Mouse (Mus musculus) inflammation-experienced regulatory T-cells, adult 6 months (primary cell): ENCODE data around the gene Olfr339. TPM values are rescaled to one million over a fixed set of nuclear protein-coding genes. Genes with fewer than 3 reads are reported as not detected.
"Not testable (repeated sequence)": the region's sequence is repeated elsewhere in the genome, so short reads cannot be mapped to it uniquely, and the experiment has no call there.

Experiments used
- ATAC-seq: one replicate; pipeline ENCODE4 v1.8.0; 2017
- polyA plus RNA-seq, 3 experiments: library from polyadenylated mRNA; unstranded; fragments of 100-300 nt; shearing (Covaris generic); gene quantifications; one replicate each; pipeline ENCODE4 v1.2.1; 2017

Olfr339 gene
- polyA plus RNA-seq: not detected

GRCm38 (mm10) chr2:36418647-36419046, at the start of gene Olfr339:
Gene Olfr339 (plus strand): TSS chr2:36418947.
- ATAC-seq: no peak

GRCm38 (mm10) chr2:36373219-36373618, 45.5 kb upstream of the Olfr339 start, which contains the start of gene Olfr338:
Gene Olfr338 (plus strand): TSS chr2:36373519.
- ATAC-seq: no peak

GRCm38 (mm10) chr2:36415174-36415573, 3.6 kb upstream of the Olfr339 start:
- not testable (repeated sequence) for ATAC-seq

- ATAC-seq: not testable (repeated sequence)
Observed at GRCm38 (mm10) chr2:36415591-36415990, 3.2 kb upstream of the Olfr339 start.

GRCm38 (mm10) chr2:36452287-36452686, 33.5 kb downstream of the Olfr339 start, which contains the start of gene Olfr340:
Gene Olfr340 (plus strand): TSS chr2:36452587.
- no peak for ATAC-seq

GRCm38 (mm10) chr2:36473634-36474033, 54.9 kb downstream of the Olfr339 start:
- no peak for ATAC-seq

Other genes starting within 250 kb of the Olfr339 start
- gene Ptgs1, start 188.5 kb upstream of the Olfr339 start, polyA plus RNA-seq: 1 to 10 TPM in 1 of 3 experiments, under 1 TPM in 2; 0.44 to 2.9 (median 0.69) TPM
- under 1 TPM in 2 of 3 experiments, not detected in 1; 0.12 to 0.13 TPM for gene Olfr338, start 45.4 kb upstream of the Olfr339 start, polyA plus RNA-seq
- not detected for gene Olfr340, start 33.6 kb downstream of the Olfr339 start, polyA plus RNA-seq
- gene Olfr341, start 63.5 kb downstream of the Olfr339 start, polyA plus RNA-seq: under 1 TPM in 1 of 3 experiments, not detected in 2; 0.30 TPM
- not detected for gene Olfr342, start 106.1 kb downstream of the Olfr339 start, polyA plus RNA-seq
- gene Olfr344, start 147.7 kb downstream of the Olfr339 start, polyA plus RNA-seq: under 1 TPM in 1 of 3 experiments, not detected in 2; 0.05 TPM
- not detected for gene Olfr345, start 221.1 kb downstream of the Olfr339 start, polyA plus RNA-seq